Mouse (Mus musculus) liver, embryonic 14.5 days (tissue): Measurements from ENCODE around the gene Fam120a.

Experiments
- CTCF ChIP-seq: IDR thresholded peaks from 2 replicates; pipeline ENCODE4 v1.5.1; 2016; ENCODE audit warnings: antibody characterized with exemption, low read depth, control low read depth
- EP300 ChIP-seq: IDR thresholded peaks from 2 replicates; pipeline ENCODE4 v1.6.1; 2016; ENCODE audit warnings: antibody characterized with exemption, low read depth

DNA sequence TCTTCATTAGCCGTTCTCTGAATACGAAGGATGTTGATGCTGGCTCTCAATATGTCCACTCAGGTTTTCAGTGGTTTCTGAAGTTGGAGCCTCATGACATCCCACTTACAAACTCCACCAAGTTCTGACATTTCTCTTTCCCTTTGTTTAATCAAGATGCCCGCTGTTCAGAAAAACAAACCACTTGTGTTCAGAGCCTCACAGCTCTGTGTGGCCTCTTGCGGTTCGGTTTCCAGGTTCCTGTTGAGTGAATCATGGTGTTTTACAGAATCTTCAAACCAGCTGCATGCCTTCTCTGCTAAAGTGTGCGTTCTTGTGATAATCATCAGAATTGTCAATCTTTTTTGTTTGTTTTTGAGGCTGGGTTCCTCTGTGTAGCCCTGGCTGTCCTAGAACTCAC lies 11.3 kb upstream of the Fam120a start:
- no peak for TF ChIP-seq CTCF
- no peak for TF ChIP-seq EP300
